Mouse (Mus musculus) kidney, embryonic 14.5 days (tissue): ENCODE measurements around the gene Amotl2. TPM values are rescaled to one million over a fixed set of nuclear protein-coding genes. Genes with fewer than 3 reads are reported as not detected.
"Not testable (repeated sequence)": the region's sequence is repeated elsewhere in the genome, so short reads cannot be mapped to it uniquely, and the experiment has no call there.

Experiments
- ATAC-seq: fragments of 200-750 bp; cut with Nextera tagmentation; 2 replicates; pipeline ENCODE4 v1.8.0; 2017; ENCODE audit warnings: moderate number of reproducible peaks, mild to moderate bottlenecking, moderate TSS enrichment, moderate library complexity; ENCODE audit not compliant: low FRiP score, low TSS enrichment
- H3K27ac ChIP-seq: fragments of 300-500 bp; sonication (generic); 2 replicates; pipeline ENCODE4 v1.5.1; 2014; ENCODE audit warnings: low read depth, mild to moderate bottlenecking, low read length, moderate library complexity, mixed read lengths
- H3K27me3 ChIP-seq: fragments of 300-500 bp; sonication (generic); 2 replicates; pipeline ENCODE4 v1.6.1; 2014; ENCODE audit warnings: mild to moderate bottlenecking, low read length; ENCODE audit not compliant: control insufficient read depth, insufficient read depth
- H3K36me3 ChIP-seq: fragments of 300-500 bp; sonication (generic); 2 replicates; pipeline ENCODE4 v1.6.1; 2014; ENCODE audit warnings: low read length, mixed read lengths; ENCODE audit not compliant: control insufficient read depth, insufficient read depth
- H3K4me1 ChIP-seq: fragments of 300-500 bp; sonication (generic); 2 replicates; pipeline ENCODE4 v1.6.1; 2014; ENCODE audit warnings: low read length, mixed read lengths; ENCODE audit not compliant: control insufficient read depth, insufficient read depth
- H3K4me2 ChIP-seq: fragments of 300-500 bp; sonication (generic); replicated peaks from 2 replicates; pipeline ENCODE4 v1.6.1; 2014; ENCODE audit warnings: low read depth, mild to moderate bottlenecking, low read length
- H3K4me3 ChIP-seq: fragments of 300-500 bp; sonication (generic); 2 replicates; pipeline ENCODE4 v1.5.1; 2014; ENCODE audit warnings: mild to moderate bottlenecking, low read length
- H3K9ac ChIP-seq: fragments of 300-500 bp; sonication (generic); 2 replicates; pipeline ENCODE4 v1.6.1; 2014; ENCODE audit warnings: low read depth, mild to moderate bottlenecking, low read length, moderate library complexity
- H3K9me3 ChIP-seq: fragments of 300-500 bp; sonication (generic); 2 replicates; pipeline ENCODE4 v1.6.1; 2016; ENCODE audit warnings: low read length; ENCODE audit not compliant: control insufficient read depth
- WGBS: fragments of 180-500 bp; shearing (Covaris S2); extraction: QIAGEN DNeasy Blood & Tissue Kit; methylation state at CpG from one replicate; pipeline ENCODE4 v1.1.7; 2014; 5-methylcytosine and 5-hydroxymethylcytosine counted together
- polyA plus RNA-seq: library from polyadenylated mRNA; unstranded; fragments of >200 nt; fragmentation: Nextera tagmentation; extraction: Ambion mirVana; gene quantifications from 2 replicates; pipeline ENCODE4 v1.2.1, GENCODE M21; 2014

The Amotl2 gene
- polyA plus RNA-seq, 1 experiment from 2014 or later, result 30.1 TPM

DNA sequence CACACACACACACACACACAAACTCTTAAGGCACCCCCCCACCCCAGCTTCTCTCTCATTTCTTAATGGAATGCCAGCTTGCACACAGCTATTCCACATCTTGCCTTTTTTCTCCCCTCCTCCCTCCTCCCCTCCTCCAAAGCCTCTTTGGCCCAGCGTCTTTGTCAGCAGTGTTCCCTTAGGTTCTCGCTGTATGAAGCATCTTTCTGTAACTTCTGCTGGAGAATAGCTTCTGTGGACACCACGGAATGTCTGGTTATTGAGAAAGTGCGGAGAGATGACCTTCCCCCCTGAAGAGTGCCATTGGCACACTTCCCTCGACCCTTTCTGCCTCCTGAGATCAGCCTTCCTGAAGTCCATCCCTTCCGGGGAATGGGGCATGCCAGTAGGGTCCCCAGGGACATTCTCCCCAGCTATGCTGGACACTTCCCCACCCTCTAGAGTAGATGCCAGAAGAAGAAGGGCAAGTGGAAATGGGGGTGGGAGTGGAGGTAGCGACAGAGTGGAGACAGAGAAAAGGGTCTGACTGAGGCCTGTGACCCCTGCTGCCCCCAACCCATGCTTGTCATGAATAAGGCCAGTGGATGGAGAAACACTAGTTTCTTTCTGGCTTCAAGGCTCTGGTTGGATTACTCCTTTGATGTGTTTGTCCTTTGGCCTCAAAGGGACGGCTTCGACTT lies 39.3 kb downstream of the Amotl2 start:
- no peak overlapping the region for H3K27ac ChIP-seq
- 64% methylated on average over 9 of the region's 9 CpGs for WGBS
- H3K9me3 ChIP-seq, result no peaks in the 10 kb centered on the region
- ATAC-seq, result no peak
- H3K4me1 ChIP-seq, result peaks cover 13% of the 10 kb centered on the region; the same call in 1 of the 2 replicates
- H3K4me3 ChIP-seq, result no peak overlapping the region
- H3K27me3 ChIP-seq, result no peaks in the 10 kb centered on the region
- no peak overlapping the region for H3K4me2 ChIP-seq
- no peak overlapping the region for H3K9ac ChIP-seq
- no peaks in the 10 kb centered on the region for H3K36me3 ChIP-seq

DNA sequence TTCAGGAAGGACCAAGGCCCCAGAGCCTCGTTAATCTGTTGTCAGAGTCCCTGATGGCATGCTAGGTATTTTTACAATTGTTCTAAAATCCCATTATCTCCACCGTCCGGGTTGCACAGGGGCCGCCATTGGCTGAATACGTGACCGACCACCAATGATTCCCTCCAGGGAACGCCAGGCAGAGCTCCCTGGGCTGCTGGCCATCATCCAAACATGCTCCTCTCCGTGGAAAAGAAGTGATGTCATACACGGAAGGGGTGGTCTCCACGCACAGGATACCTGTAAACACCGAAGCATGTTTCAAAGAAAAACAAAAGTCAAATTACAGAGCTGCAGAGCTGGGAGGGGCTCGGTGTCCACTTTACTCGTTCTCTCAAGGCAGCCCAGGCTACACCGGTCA lies 39.9 kb downstream of the Amotl2 start:
- 69% methylated on average over 14 of the region's 14 CpGs for WGBS
- no peaks in the 10 kb centered on the region for H3K27me3 ChIP-seq
- no peak overlapping the region for H3K4me2 ChIP-seq
- no peak overlapping the region for H3K4me3 ChIP-seq
- no peaks in the 10 kb centered on the region for H3K9me3 ChIP-seq
- peaks cover 13% of the 10 kb centered on the region; the same call in 1 of the 2 replicates for H3K4me1 ChIP-seq
- no peak overlapping the region for H3K27ac ChIP-seq
- ATAC-seq, result no peak
- H3K36me3 ChIP-seq, result no peaks in the 10 kb centered on the region
- no peak overlapping the region for H3K9ac ChIP-seq

DNA sequence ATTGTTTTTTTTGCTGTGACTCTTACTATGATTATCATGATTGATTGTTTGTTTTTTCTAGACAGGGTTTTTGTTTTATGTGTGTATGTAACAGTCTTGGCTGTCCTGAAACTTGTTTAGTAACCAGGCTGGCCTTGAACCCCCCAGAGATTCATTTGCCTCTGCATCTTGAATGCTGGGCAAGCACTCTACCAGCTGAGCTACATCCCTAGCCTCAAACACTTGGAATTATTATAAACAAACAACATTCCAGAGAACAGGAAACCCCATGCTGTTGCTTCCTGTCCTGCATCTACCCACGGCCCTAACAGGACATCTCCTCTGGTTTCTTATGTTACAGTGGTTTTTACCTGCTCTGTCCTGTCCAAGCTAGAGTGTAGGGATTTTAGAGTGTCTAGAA lies 42.4 kb downstream of the Amotl2 start:
- Histone ChIP-seq H3K4me2 (no peak overlapping the region), H3K27ac (peak overlapping the region; percentile 69), H3K27me3 (no peaks in the 10 kb centered on the region), H3K4me1 (peaks cover 27% of the 10 kb centered on the region), H3K36me3 (no peaks in the 10 kb centered on the region), H3K4me3 (no peak overlapping the region), H3K9ac (no peak overlapping the region), H3K9me3 (no peaks in the 10 kb centered on the region)
- ATAC-seq, result no peak
- WGBS, result 26% methylated on average over 1 of the region's 1 CpGs

GRCm38 (mm10) chr9:102759581-102760001 lies 43.1 kb downstream of the Amotl2 start:
- no peak for ATAC-seq

GRCm38 (mm10) chr9:102761599-102761998 lies 45.1 kb downstream of the Amotl2 start:
- no peak for ATAC-seq
- Histone ChIP-seq H3K9me3 (no peaks in the 10 kb centered on the region), H3K9ac (no peak overlapping the region), H3K4me3 (no peak overlapping the region), H3K4me2 (no peak overlapping the region), H3K27ac (no peak overlapping the region), H3K27me3 (no peaks in the 10 kb centered on the region), H3K4me1 (peaks cover 23% of the 10 kb centered on the region), H3K36me3 (no peaks in the 10 kb centered on the region)
- 81% methylated on average over 7 of the region's 7 CpGs for WGBS

More at GRCm38 (mm10) chr9:102759581-102760001, 43.1 kb downstream of the Amotl2 start:
- peak overlapping the region; percentile 69 for H3K27ac ChIP-seq
- 57% methylated on average over 5 of the region's 5 CpGs for WGBS
- H3K9me3 ChIP-seq, result no peaks in the 10 kb centered on the region
- H3K4me3 ChIP-seq, result no peak overlapping the region
- H3K9ac ChIP-seq, result no peak overlapping the region
- no peaks in the 10 kb centered on the region for H3K36me3 ChIP-seq
- H3K4me2 ChIP-seq, result no peak overlapping the region
- H3K27me3 ChIP-seq, result no peaks in the 10 kb centered on the region
- peaks cover 27% of the 10 kb centered on the region for H3K4me1 ChIP-seq

DNA sequence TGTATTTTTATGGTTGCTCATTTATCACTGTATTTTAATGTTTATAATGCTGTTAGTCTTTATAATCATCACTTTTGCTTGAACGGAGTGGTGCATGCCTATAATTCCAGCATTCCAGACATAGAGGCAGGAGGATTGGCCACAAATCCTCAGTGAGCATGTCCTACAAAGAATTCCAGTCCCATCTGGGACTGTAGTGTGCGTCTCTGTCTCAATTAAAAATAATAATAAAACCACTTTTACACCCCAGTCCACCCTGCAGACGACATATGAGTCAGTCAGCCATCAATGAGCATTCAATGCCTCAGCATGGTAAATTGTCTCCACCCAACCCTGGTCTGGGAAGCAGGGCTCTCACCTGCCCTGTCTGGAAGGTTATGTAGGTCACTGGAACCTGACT lies 46.4 kb downstream of the Amotl2 start:
- ATAC-seq, result no peak
- H3K9me3 ChIP-seq, result no peaks in the 10 kb centered on the region
- H3K36me3 ChIP-seq, result no peaks in the 10 kb centered on the region
- WGBS, result 60% methylated on average over 3 of the region's 3 CpGs
- H3K4me1 ChIP-seq, result peaks cover 23% of the 10 kb centered on the region
- no peak overlapping the region for H3K4me2 ChIP-seq
- no peak overlapping the region for H3K4me3 ChIP-seq
- H3K9ac ChIP-seq, result no peak overlapping the region
- no peaks in the 10 kb centered on the region for H3K27me3 ChIP-seq
- H3K27ac ChIP-seq, result no peak overlapping the region; the same call in 1 of the 2 replicates

- ATAC-seq, result no peak
- no peaks in the 10 kb centered on the region for H3K27me3 ChIP-seq
- peak overlapping the region; percentile 24; the same call in 1 of the 2 replicates for H3K27ac ChIP-seq
These were observed 47.0 kb downstream of the Amotl2 start for GRCm38 (mm10) chr9:102763520-102763919.

DNA sequence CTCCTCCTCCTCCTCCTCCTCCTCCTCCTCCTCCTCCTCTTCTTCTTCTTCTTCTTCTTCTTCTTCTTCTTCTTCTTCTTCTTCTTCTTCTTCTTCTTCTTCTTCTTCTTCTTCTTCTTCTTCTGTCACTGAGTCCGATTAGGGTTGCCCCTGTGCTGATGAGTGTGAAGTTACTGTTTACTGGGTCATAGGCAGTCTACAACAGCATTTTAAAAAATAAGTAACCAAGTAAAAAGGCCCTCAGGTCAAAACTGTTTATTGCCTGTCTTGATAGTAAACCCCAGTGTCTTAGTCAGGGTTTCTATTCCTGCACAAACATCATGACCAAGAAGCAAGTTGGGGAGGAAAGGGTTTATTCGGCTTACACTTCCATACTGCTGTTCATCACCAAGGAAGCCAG lies 48.1 kb downstream of the Amotl2 start:
- not testable (repeated sequence) for H3K9me3 ChIP-seq, H3K9ac ChIP-seq, H3K4me2 ChIP-seq, H3K36me3 ChIP-seq, H3K27ac ChIP-seq, H3K4me3 ChIP-seq, H3K27me3 ChIP-seq, ATAC-seq
- H3K4me1 ChIP-seq, result peaks cover 18% of the 10 kb centered on the region
- 92% methylated on average over 1 of the region's 2 CpGs for WGBS

More at GRCm38 (mm10) chr9:102763520-102763919, 47.0 kb downstream of the Amotl2 start:
- H3K4me3 ChIP-seq, result no peak overlapping the region
- no peaks in the 10 kb centered on the region for H3K36me3 ChIP-seq
- H3K9me3 ChIP-seq, result no peaks in the 10 kb centered on the region
- H3K4me2 ChIP-seq, result no peak overlapping the region
- 67% methylated on average over 8 of the region's 8 CpGs for WGBS
- H3K4me1 ChIP-seq, result peaks cover 23% of the 10 kb centered on the region
- no peak overlapping the region for H3K9ac ChIP-seq

- WGBS, result 79% methylated on average over 3 of the region's 3 CpGs
- Histone ChIP-seq H3K9ac (no peak overlapping the region), H3K4me2 (no peak overlapping the region), H3K4me1 (peaks cover 20% of the 10 kb centered on the region), H3K4me3 (no peak overlapping the region), H3K9me3 (no peaks in the 10 kb centered on the region), H3K27me3 (no peaks in the 10 kb centered on the region), H3K27ac (no peak overlapping the region), H3K36me3 (no peaks in the 10 kb centered on the region)
- ATAC-seq, result no peak
These were observed 50.3 kb downstream of the Amotl2 start for GRCm38 (mm10) chr9:102766741-102767140.
